Mouse (Mus musculus): ENCODE measurements around the gene Gimap8. TPM values are rescaled to one million over a fixed set of nuclear protein-coding genes. Genes with fewer than 3 reads are reported as not detected.

The Gimap8 gene
- total and polyA plus RNA-seq, 3 experiments, result not detected

DNA sequence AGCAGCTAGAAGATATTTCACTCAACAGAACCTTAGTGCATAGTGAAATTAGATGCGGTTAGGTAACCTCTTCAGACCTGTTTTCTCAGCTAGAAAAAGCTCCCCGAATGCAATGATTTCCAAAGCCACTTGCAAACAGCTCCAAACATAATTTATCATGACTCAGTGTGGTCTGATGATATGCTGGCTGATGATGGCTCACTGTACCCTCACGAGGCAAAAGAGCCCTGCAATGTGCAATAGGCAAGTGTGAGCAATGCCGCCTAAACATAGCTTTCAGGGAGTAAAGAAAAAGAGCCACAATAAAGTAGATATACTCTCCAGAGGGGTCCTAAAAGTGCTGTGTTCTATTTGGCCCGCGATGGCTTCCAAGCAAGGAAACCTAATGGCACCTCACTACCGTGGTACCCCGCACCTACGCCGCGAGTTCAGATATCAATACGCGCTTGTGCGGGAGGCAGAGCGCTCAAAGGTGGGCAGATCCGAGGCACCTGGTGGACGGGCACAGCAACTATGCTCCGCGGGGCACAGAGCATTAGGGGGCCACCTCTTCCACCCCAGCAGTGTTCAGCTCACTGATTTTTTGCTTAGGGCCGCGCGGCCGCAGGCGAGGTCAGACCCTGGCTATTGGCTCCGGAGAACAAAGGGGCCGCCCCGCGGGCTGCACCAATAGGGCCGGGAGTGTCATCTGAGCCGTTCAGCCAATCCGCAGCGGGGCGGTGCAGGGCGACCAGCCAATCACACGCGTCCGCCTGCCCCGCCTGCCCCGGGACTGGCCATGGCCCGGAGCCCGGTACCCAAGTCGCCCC is 45.6 kb upstream of the Gimap8 start, which contains the start of gene Zfp775 (continued):
- TF ChIP-seq TAL1 (IDR thresholded peaks at IDR 0.05; ENCODE audit: low read length) (no peak), POLR2AphosphoS2 (IDR thresholded peaks at IDR 0.05; ENCODE audit: low read length) (no peak)

DNA sequence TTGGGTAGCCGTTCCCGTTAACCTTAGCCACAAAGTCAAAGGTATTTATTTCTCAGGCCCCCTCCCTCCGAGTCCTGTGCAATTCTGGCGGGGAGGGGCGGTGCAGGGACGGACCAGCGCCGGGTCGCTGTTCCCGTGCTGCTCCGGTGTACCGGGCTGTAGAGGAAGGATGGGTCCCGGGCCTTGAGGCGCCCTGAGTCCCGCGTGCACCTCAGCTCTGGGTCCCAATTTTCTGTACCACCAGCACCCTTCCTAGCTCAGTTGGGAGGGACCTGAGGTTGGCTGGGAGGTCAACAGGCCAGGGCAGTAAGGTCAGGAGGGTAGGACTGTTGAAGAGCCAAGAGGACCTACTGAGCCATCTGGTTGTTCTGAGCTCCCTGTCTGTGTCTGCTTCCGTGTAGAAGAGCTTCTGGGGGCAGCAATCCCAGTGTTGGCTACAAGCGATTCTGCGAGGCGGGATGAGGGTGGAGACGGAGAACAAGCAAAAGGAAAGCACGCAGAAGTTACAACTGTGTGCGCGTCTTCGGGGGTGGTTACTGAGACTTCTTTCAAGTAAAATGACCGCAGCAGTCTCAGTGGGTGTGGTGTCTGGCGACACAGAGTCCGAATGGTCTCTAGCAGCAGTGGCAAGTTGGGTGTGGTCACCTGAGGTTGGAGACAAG is 44.8 kb upstream of the Gimap8 start:
- H3K4me3 ChIP-seq (ENCODE audit: control insufficient read depth in 1 of 2, insufficient read depth in 1 of 2, low read depth in 2 of 2, low read length in 2 of 2), result no peak overlapping the region
- no peaks in the 10 kb centered on the region for H3K9me3 ChIP-seq (replicated peaks; ENCODE audit: insufficient read depth, low read length)
- H3K27ac ChIP-seq (ENCODE audit: control insufficient read depth, low read depth, low read length), result no peak overlapping the region
- TF ChIP-seq NELFE (IDR thresholded peaks at IDR 0.05; ENCODE audit: low read depth, low read length) (no peak), E2F4 (IDR thresholded peaks at IDR 0.05; ENCODE audit: borderline replicate concordance, low read depth, low read length) (no peak), CHD2 (IDR thresholded peaks at IDR 0.05; ENCODE audit: low read length) (no peak), POLR2A (IDR thresholded peaks at IDR 0.05; ENCODE audit: control insufficient read depth in 1 of 2, insufficient read depth in 1 of 2, low read depth in 1 of 2, low read length in 2 of 2, poor library complexity in 1 of 2) (no peak), ELF1 (IDR thresholded peaks at IDR 0.05; ENCODE audit: low read depth, low read length) (no peak), SMC3 (IDR thresholded peaks at IDR 0.05; ENCODE audit: low read depth, low read length) (no peak), TAL1 (IDR thresholded peaks at IDR 0.05; ENCODE audit: low read length) (no peak), TCF12 (IDR thresholded peaks at IDR 0.05; ENCODE audit: low read depth, low read length) (no peak), RCOR1 (IDR thresholded peaks at IDR 0.05; ENCODE audit: low read depth, low read length) (no peak), GATA1 (IDR thresholded peaks at IDR 0.05; ENCODE audit: low read depth, low read length) (no peak), GABPA (IDR thresholded peaks at IDR 0.05; ENCODE audit: low read depth, low read length) (no peak), USF1 (IDR thresholded peaks at IDR 0.05; ENCODE audit: low read depth, low read length) (no peak), USF2 (IDR thresholded peaks at IDR 0.05; ENCODE audit: borderline replicate concordance in 1 of 2, insufficient read depth in 1 of 2, low read depth in 1 of 2, low read length in 2 of 2) (no peak), ZNF384 (IDR thresholded peaks at IDR 0.05; ENCODE audit: low read depth, low read length) (no peak), MYC (IDR thresholded peaks at IDR 0.05; ENCODE audit: low read depth, low read length) (no peak), POLR2AphosphoS5 (IDR thresholded peaks at IDR 0.05; ENCODE audit: borderline replicate concordance, low read depth, low read length) (no peak), RAD21 (IDR thresholded peaks at IDR 0.05; ENCODE audit: low read depth, low read length) (no peak), POLR2AphosphoS2 (IDR thresholded peaks at IDR 0.05; ENCODE audit: low read length) (no peak), BHLHE40 (IDR thresholded peaks at IDR 0.05; ENCODE audit: borderline replicate concordance, low read depth, low read length) (no peak)
- no peaks in the 10 kb centered on the region for H3K36me3 ChIP-seq (ENCODE audit: control insufficient read depth in 1 of 2, insufficient read depth in 2 of 2, low read length in 2 of 2)
- no peaks in the 10 kb centered on the region for H3K27me3 ChIP-seq (ENCODE audit: control insufficient read depth in 1 of 2, insufficient read depth in 2 of 2, low read length in 2 of 2)
- H3K79me2 ChIP-seq (ENCODE audit: control insufficient read depth, insufficient read depth, low read length, poor library complexity), result no peaks in the 10 kb centered on the region
- DNase-seq (ENCODE audit: low read depth, low spot score), result no peak
- no peaks in the 10 kb centered on the region for H3K4me1 ChIP-seq (ENCODE audit: control insufficient read depth in 1 of 2, insufficient read depth in 2 of 2, low read length in 2 of 2)
- no peak overlapping the region for H3K9ac ChIP-seq (ENCODE audit: control insufficient read depth, low read depth, low read length, poor library complexity, severe bottlenecking)
